Mouse (Mus musculus) liver, postnatal 0 days (tissue): ENCODE data around the gene Nudt3. TPM values are rescaled to one million over a fixed set of nuclear protein-coding genes. Genes with fewer than 3 reads are reported as not detected.

Experiments used
- ATAC-seq: fragments of 200-750 bp; cut with Nextera tagmentation; 2 replicates; pipeline ENCODE4 v1.8.0; 2017; ENCODE audit warnings: mild to moderate bottlenecking, moderate library complexity
- DNase-seq: peaks from one replicate; pipeline ENCODE4 v3.0.0-alpha.2; 2016
- H3K27ac ChIP-seq: fragments of 300-500 bp; sonication (generic); 2 replicates; pipeline ENCODE4 v1.5.1; 2014; ENCODE audit warnings: antibody characterized with exemption, moderate library complexity, mild to moderate bottlenecking, low read depth
- H3K27me3 ChIP-seq: fragments of 300-500 bp; sonication (generic); 2 replicates; pipeline ENCODE4 v1.6.1; 2014; ENCODE audit warnings: low read length, control low read depth, mixed read lengths; ENCODE audit not compliant: insufficient read depth
- H3K36me3 ChIP-seq: fragments of 300-500 bp; sonication (generic); replicated peaks from 2 replicates; pipeline ENCODE4 v1.6.1; 2014; ENCODE audit warnings: mild to moderate bottlenecking, control low read depth, low read length, moderate library complexity, mixed read lengths; ENCODE audit not compliant: insufficient read depth
- H3K4me1 ChIP-seq: fragments of 300-500 bp; sonication (generic); 2 replicates; pipeline ENCODE4 v1.6.1; 2014; ENCODE audit warnings: antibody characterized with exemption, mild to moderate bottlenecking, control low read depth; ENCODE audit not compliant: insufficient read depth
- H3K4me2 ChIP-seq: fragments of 300-500 bp; sonication (generic); 2 replicates; pipeline ENCODE4 v1.6.1; 2014; ENCODE audit warnings: low read depth, mild to moderate bottlenecking, low read length, moderate library complexity, mixed read lengths
- H3K4me3 ChIP-seq: fragments of 300-500 bp; sonication (generic); 2 replicates; pipeline ENCODE4 v1.5.1; 2014; ENCODE audit warnings: low read depth, low read length
- H3K9ac ChIP-seq: fragments of 300-500 bp; sonication (generic); replicated peaks from 2 replicates; pipeline ENCODE4 v1.6.1; 2014; ENCODE audit warnings: mild to moderate bottlenecking, moderate library complexity
- H3K9me3 ChIP-seq: fragments of 300-500 bp; sonication (generic); 2 replicates; pipeline ENCODE4 v1.6.1; 2016; ENCODE audit warnings: mild to moderate bottlenecking, control low read depth, low read length, mixed read lengths
- CTCF ChIP-seq: sonication (generic); IDR thresholded peaks from 2 replicates; pipeline ENCODE4 v1.5.1; 2016; ENCODE audit warnings: antibody characterized with exemption, low read depth
- EP300 ChIP-seq: IDR thresholded peaks from 2 replicates; pipeline ENCODE4 v1.6.1; 2016; ENCODE audit warnings: antibody characterized with exemption, low read depth, mild to moderate bottlenecking
- WGBS: fragments of 180-500 bp; shearing (Covaris S2); extraction: QIAGEN DNeasy Blood & Tissue Kit; methylation state at CpG from one replicate; pipeline ENCODE4 v1.1.7; 2014; ENCODE audit not compliant: insufficient replicate concordance; 5-methylcytosine and 5-hydroxymethylcytosine counted together
- polyA plus RNA-seq: library from polyadenylated mRNA; unstranded; fragments of >200 nt; fragmentation: Nextera tagmentation; extraction: Ambion mirVana; gene quantifications from 2 replicates; pipeline ENCODE4 v1.2.1, GENCODE M21; 2015

Gene Nudt3
- polyA plus RNA-seq, 1 experiment from 2014 or later = 17.9 TPM

GRCm38 (mm10) chr17:27555512-27556172, 67.7 kb downstream of the Nudt3 start:
- Histone ChIP-seq H3K9ac (peak overlapping the region; percentile 90), H3K4me1 (peaks cover 53% of the 10 kb centered on the region), H3K4me2 (peak overlapping the region; percentile 96), H3K27ac (peak overlapping the region; percentile 97), H3K27me3 (no peaks in the 10 kb centered on the region), H3K4me3 (peak overlapping the region; percentile 78), H3K9me3 (no peaks in the 10 kb centered on the region), H3K36me3 (peaks cover 7% of the 10 kb centered on the region)
- DNase-seq = peak; percentile 90
- under 1% methylated on average over 48 of the region's 55 CpGs for WGBS
- TF ChIP-seq EP300 (peak; percentile 79), CTCF (0 out of 2 replicates have a peak, but pooled peaks have one; percentile 17)
- peak; percentile 76 for ATAC-seq

- DNase-seq (peak; percentile 81), ATAC-seq (peak; percentile 12)
- H3K9ac ChIP-seq = peak overlapping the region; percentile 90
- H3K36me3 ChIP-seq = peaks cover 4% of the 10 kb centered on the region; the same call in 1 of the 2 replicates
- H3K4me2 ChIP-seq = peak overlapping the region; percentile 96
- H3K27me3 ChIP-seq = no peaks in the 10 kb centered on the region
- 1% methylated on average over 23 of the region's 39 CpGs for WGBS
- no peaks in the 10 kb centered on the region for H3K9me3 ChIP-seq
- H3K27ac ChIP-seq = peak overlapping the region; percentile 97
- H3K4me1 ChIP-seq = peaks cover 54% of the 10 kb centered on the region
- TF ChIP-seq EP300 = no peak
- no peak for TF ChIP-seq CTCF
- peak overlapping the region; percentile 78 for H3K4me3 ChIP-seq
These were observed 68.2 kb downstream of the Nudt3 start for GRCm38 (mm10) chr17:27555075-27555511.

- H3K27me3 ChIP-seq = no peaks in the 10 kb centered on the region
- H3K9me3 ChIP-seq = no peaks in the 10 kb centered on the region
- H3K4me1 ChIP-seq = peaks cover 57% of the 10 kb centered on the region
- 39% methylated on average over 20 of the region's 20 CpGs for WGBS
- H3K36me3 ChIP-seq = no peaks in the 10 kb centered on the region
- peak overlapping the region; percentile 90 for H3K9ac ChIP-seq
- ATAC-seq (no peak), DNase-seq (no peak)
- peak overlapping the region; percentile 78 for H3K4me3 ChIP-seq
- H3K27ac ChIP-seq = peak overlapping the region; percentile 97
- peak overlapping the region; percentile 96 for H3K4me2 ChIP-seq
- TF ChIP-seq CTCF (no peak), EP300 (no peak)
These were observed 69.0 kb downstream of the Nudt3 start for GRCm38 (mm10) chr17:27554062-27554960.

- H3K4me1 ChIP-seq = peaks cover 40% of the 10 kb centered on the region
- 47% methylated on average over 23 of the region's 23 CpGs for WGBS
- no peak overlapping the region for H3K4me3 ChIP-seq
- H3K9ac ChIP-seq = no peak overlapping the region
- no peaks in the 10 kb centered on the region for H3K9me3 ChIP-seq
- H3K4me2 ChIP-seq = no peak overlapping the region
- H3K36me3 ChIP-seq = no peaks in the 10 kb centered on the region
- no peaks in the 10 kb centered on the region for H3K27me3 ChIP-seq
- ATAC-seq (no peak), DNase-seq (no peak)
- H3K27ac ChIP-seq = peak overlapping the region; percentile 68
- no peak for TF ChIP-seq EP300
- no peak for TF ChIP-seq CTCF
These were observed 70.8 kb downstream of the Nudt3 start for GRCm38 (mm10) chr17:27552215-27553201.

GRCm38 (mm10) chr17:27551393-27551940, 71.8 kb downstream of the Nudt3 start:
- WGBS = 50% methylated on average over 10 of the region's 10 CpGs
- TF ChIP-seq CTCF = peak; percentile 30; the same call in 1 of the 2 replicates
- no peak for TF ChIP-seq EP300
- H3K4me1 ChIP-seq = peaks cover 40% of the 10 kb centered on the region

More at GRCm38 (mm10) chr17:27551393-27551940, 71.8 kb downstream of the Nudt3 start:
- ATAC-seq (no peak), DNase-seq (no peak)
- Histone ChIP-seq H3K27me3 (peaks cover 2% of the 10 kb centered on the region), H3K36me3 (no peaks in the 10 kb centered on the region), H3K4me3 (no peak overlapping the region), H3K27ac (no peak overlapping the region), H3K9me3 (no peaks in the 10 kb centered on the region), H3K9ac (no peak overlapping the region), H3K4me2 (no peak overlapping the region)
